Mouse (Mus musculus) cerebellum, adult 2 months (tissue): Measurements from ENCODE around the gene Ctnna2.

Experiments used
- CTCF ChIP-seq: fragments of 200-500 bp; IDR thresholded peaks from 2 replicates; pipeline ENCODE4 v1.5.1; 2011; ENCODE audit warnings: low read depth, mild to moderate bottlenecking, control low read depth, low read length, moderate library complexity, borderline replicate concordance; ENCODE audit not compliant: insufficient read depth
- POLR2A ChIP-seq: fragments of 200-500 bp; IDR thresholded peaks from 2 replicates; pipeline ENCODE4 v1.6.1; 2011; ENCODE audit warnings: low read length, control low read depth, borderline replicate concordance; ENCODE audit not compliant: insufficient read depth

GRCm38 (mm10) chr6:76908086-76908485 is 1071.4 kb downstream of the Ctnna2 start:
- TF ChIP-seq CTCF (no peak), POLR2A (no peak)
